Mouse (Mus musculus) embryonic facial prominence, embryonic 12.5 days (tissue): Measurements from ENCODE around the gene Lin7a. TPM values are rescaled to one million over a fixed set of nuclear protein-coding genes. Genes with fewer than 3 reads are reported as not detected.

Source experiments
- ATAC-seq: fragments of 200-750 bp; cut with Nextera tagmentation; 2 replicates; pipeline ENCODE4 v1.8.0; 2017; ENCODE audit not compliant: insufficient number of reproducible peaks, insufficient read depth, low FRiP score, low TSS enrichment
- H3K27ac ChIP-seq: fragments of 300-500 bp; sonication (generic); 2 replicates; pipeline ENCODE4 v1.5.1; 2016; ENCODE audit warnings: mild to moderate bottlenecking
- H3K27me3 ChIP-seq: fragments of 300-500 bp; sonication (generic); 2 replicates; pipeline ENCODE4 v1.6.1; 2016; ENCODE audit warnings: mild to moderate bottlenecking, moderate library complexity
- H3K36me3 ChIP-seq: fragments of 300-500 bp; sonication (generic); 2 replicates; pipeline ENCODE4 v1.6.1; 2016; ENCODE audit warnings: mild to moderate bottlenecking
- H3K4me1 ChIP-seq: fragments of 300-500 bp; sonication (generic); 2 replicates; pipeline ENCODE4 v1.6.1; 2016
- H3K4me2 ChIP-seq: fragments of 300-500 bp; sonication (generic); replicated peaks from 2 replicates; pipeline ENCODE4 v1.6.1; 2016; ENCODE audit warnings: mild to moderate bottlenecking, moderate library complexity
- H3K4me3 ChIP-seq: fragments of 300-500 bp; sonication (generic); 2 replicates; pipeline ENCODE4 v1.5.1; 2016; ENCODE audit warnings: mild to moderate bottlenecking
- H3K9ac ChIP-seq: fragments of 300-500 bp; sonication (generic); 2 replicates; pipeline ENCODE4 v1.6.1; 2016; ENCODE audit warnings: mild to moderate bottlenecking, moderate library complexity
- H3K9me3 ChIP-seq: fragments of 300-500 bp; sonication (generic); 2 replicates; pipeline ENCODE4 v1.6.1; 2016; ENCODE audit warnings: mild to moderate bottlenecking, moderate library complexity
- WGBS: fragments of 180-500 bp; shearing (Covaris S2); methylation state at CpG from one replicate; pipeline ENCODE4 v1.1.7; 2016; 5-methylcytosine and 5-hydroxymethylcytosine counted together
- polyA plus RNA-seq: library from polyadenylated mRNA; unstranded; fragments of >200 nt; fragmentation: Nextera tagmentation; extraction: Ambion mirVana; gene quantifications from 2 replicates; pipeline ENCODE4 v1.2.1, GENCODE M21; 2016

The Lin7a gene
- polyA plus RNA-seq, 1 experiment from 2014 or later: 9.9 TPM

DNA sequence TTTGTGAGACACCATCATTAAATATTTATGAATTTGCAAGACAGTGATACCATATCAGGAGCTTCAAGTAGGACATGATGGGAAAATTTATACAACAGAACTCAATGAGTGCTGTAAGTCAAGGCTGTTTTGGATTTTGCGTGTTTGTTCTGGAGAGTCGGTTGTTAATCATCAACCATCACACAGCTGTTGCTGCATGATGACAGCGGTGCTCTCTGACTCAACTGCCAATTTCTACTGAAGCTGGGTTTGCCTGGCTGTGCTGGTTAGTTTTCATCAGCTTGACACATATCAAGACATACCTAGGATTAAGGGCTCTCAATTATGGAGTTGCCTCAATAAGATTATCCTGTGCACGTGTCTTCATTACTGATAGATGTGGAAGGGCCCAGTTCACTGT lies 41.1 kb downstream of the Lin7a start:
- WGBS: 90% methylated on average over 4 of the region's 4 CpGs
- no peaks in the 10 kb centered on the region for H3K27me3 ChIP-seq

DNA sequence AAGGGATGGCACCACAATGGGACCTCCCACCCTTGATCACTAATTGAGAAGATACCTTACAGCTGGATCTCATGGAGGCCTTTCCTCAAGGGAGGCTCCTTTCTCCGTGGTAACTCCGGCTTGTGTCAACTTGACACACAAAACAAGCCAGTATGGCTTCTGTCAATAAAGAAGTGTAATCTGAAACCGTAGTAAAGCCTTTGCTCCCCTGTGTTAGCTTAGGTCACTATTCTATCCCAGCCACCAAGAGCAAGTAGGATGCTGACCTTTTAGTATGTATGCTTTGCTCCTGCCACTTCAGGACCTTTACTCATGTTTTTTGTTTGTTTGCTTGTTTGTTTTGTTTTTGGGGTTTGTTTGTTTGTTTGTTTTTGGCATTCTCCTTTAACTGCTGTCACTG lies 41.9 kb downstream of the Lin7a start:
- no peaks in the 10 kb centered on the region for H3K36me3 ChIP-seq
- no peaks in the 10 kb centered on the region for H3K4me1 ChIP-seq
- H3K9me3 ChIP-seq: no peaks in the 10 kb centered on the region
- WGBS: 20% methylated on average over 3 of the region's 3 CpGs
- no peak overlapping the region for H3K27ac ChIP-seq
- no peak overlapping the region for H3K4me3 ChIP-seq
- no peak overlapping the region for H3K4me2 ChIP-seq
- H3K9ac ChIP-seq: no peak overlapping the region
- ATAC-seq: no peak
- no peaks in the 10 kb centered on the region for H3K27me3 ChIP-seq

More for the DNA sequence above, 41.1 kb downstream of the Lin7a start:
- Histone ChIP-seq H3K9ac (no peak overlapping the region), H3K36me3 (no peaks in the 10 kb centered on the region), H3K9me3 (no peaks in the 10 kb centered on the region), H3K4me1 (no peaks in the 10 kb centered on the region), H3K4me2 (no peak overlapping the region), H3K4me3 (no peak overlapping the region), H3K27ac (no peak overlapping the region)
- no peak for ATAC-seq

- no peak overlapping the region for H3K9ac ChIP-seq
- no peaks in the 10 kb centered on the region for H3K9me3 ChIP-seq
- H3K36me3 ChIP-seq: no peaks in the 10 kb centered on the region
- no peak overlapping the region for H3K4me2 ChIP-seq
- no peak overlapping the region for H3K27ac ChIP-seq
- no peak overlapping the region for H3K4me3 ChIP-seq
- ATAC-seq: no peak
- H3K4me1 ChIP-seq: no peaks in the 10 kb centered on the region
- no peaks in the 10 kb centered on the region for H3K27me3 ChIP-seq
These were observed 43.8 kb downstream of the Lin7a start for GRCm38 (mm10) chr10:107315251-107315650.

DNA sequence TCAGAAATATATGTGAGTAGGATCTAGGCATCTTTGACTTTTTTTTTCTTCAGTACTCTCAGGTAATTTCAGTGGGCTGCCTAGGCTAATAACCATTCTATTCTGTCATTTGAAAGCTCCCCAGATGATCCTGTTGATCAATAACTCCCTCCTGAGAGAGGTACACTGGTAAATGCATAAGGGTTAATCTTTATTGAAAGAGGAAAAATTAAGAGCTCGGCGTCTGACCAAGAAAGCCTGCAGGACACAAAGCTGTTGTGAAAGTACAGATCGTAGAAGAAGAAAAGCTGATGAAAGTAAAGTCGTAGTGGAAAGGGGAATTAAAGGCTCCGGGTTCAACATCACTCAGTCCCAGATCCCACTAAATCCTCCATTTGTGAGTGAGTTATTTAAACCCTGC lies 44.2 kb downstream of the Lin7a start:
- Histone ChIP-seq H3K9me3 (no peaks in the 10 kb centered on the region), H3K27me3 (no peaks in the 10 kb centered on the region), H3K36me3 (no peaks in the 10 kb centered on the region), H3K27ac (no peak overlapping the region), H3K4me2 (no peak overlapping the region), H3K4me1 (no peaks in the 10 kb centered on the region), H3K9ac (no peak overlapping the region), H3K4me3 (no peak overlapping the region)
- WGBS: 87% methylated on average over 5 of the region's 5 CpGs
- no peak for ATAC-seq

DNA sequence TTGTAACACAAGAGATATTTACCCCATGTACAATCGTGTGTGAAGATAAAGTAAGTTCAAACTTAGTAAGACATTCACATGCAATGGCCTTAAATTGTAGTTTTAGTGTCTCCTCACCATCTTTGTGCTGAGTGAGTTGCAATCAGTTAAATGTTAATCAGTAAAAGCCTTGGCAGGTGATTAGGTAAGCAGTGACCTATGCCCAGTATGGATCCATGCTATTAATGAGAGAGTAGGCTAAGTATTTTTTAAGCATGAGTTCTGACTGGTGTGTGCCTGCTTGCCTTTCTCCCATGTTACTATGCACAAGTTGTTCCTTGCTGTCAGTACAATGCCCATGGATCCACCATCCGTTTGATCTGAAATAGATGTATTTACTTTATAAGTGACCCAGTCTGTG lies 44.6 kb downstream of the Lin7a start:
- Histone ChIP-seq H3K27ac (no peak overlapping the region), H3K36me3 (no peaks in the 10 kb centered on the region), H3K9ac (no peak overlapping the region), H3K4me2 (no peak overlapping the region), H3K27me3 (no peaks in the 10 kb centered on the region), H3K4me1 (no peaks in the 10 kb centered on the region), H3K4me3 (no peak overlapping the region), H3K9me3 (no peaks in the 10 kb centered on the region)
- no peak for ATAC-seq
- WGBS: 83% methylated on average over 2 of the region's 2 CpGs

- Histone ChIP-seq H3K4me3 (no peak overlapping the region), H3K27me3 (no peaks in the 10 kb centered on the region), H3K36me3 (no peaks in the 10 kb centered on the region), H3K4me1 (no peaks in the 10 kb centered on the region), H3K27ac (no peak overlapping the region), H3K9ac (no peak overlapping the region), H3K9me3 (no peaks in the 10 kb centered on the region), H3K4me2 (no peak overlapping the region)
- no peak for ATAC-seq
- 73% methylated on average over 2 of the region's 2 CpGs for WGBS
These were observed 48.2 kb downstream of the Lin7a start for GRCm38 (mm10) chr10:107319648-107320047.

- H3K27ac ChIP-seq: no peak overlapping the region
- H3K4me3 ChIP-seq: no peak overlapping the region
- WGBS: 95% methylated on average over 7 of the region's 7 CpGs
- no peaks in the 10 kb centered on the region for H3K4me1 ChIP-seq
- H3K4me2 ChIP-seq: no peak overlapping the region
- H3K36me3 ChIP-seq: no peaks in the 10 kb centered on the region
- no peaks in the 10 kb centered on the region for H3K9me3 ChIP-seq
- no peaks in the 10 kb centered on the region for H3K27me3 ChIP-seq
- H3K9ac ChIP-seq: no peak overlapping the region
- no peak for ATAC-seq
These were observed 52.4 kb downstream of the Lin7a start for GRCm38 (mm10) chr10:107323865-107324264.

- WGBS: 90% methylated on average over 5 of the region's 5 CpGs
- Histone ChIP-seq H3K36me3 (no peaks in the 10 kb centered on the region), H3K9ac (no peak overlapping the region), H3K27me3 (no peaks in the 10 kb centered on the region), H3K4me3 (no peak overlapping the region), H3K4me2 (no peak overlapping the region), H3K9me3 (no peaks in the 10 kb centered on the region), H3K27ac (no peak overlapping the region), H3K4me1 (no peaks in the 10 kb centered on the region)
- ATAC-seq: no peak
These were observed 54.1 kb downstream of the Lin7a start for GRCm38 (mm10) chr10:107325558-107325957.

DNA sequence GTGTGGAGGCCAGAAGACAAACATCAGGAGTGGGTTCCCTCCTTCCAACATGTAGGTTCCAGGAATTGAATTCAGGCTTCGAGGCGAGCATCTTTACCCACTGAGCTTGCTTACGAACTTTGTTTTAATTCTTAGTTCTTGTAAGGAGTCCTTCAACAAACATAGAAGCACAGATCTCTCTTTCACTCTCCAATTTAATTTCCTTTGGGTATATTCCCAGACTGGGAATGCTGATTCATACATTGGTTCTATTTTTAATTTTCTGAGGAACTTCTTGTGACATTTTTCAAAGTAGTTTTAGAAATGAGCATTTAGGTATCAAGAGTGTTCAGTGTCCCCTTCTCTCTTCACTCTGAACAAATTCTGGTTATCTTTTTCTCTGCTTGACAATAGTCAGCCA lies 68.0 kb downstream of the Lin7a start:
- no peaks in the 10 kb centered on the region for H3K36me3 ChIP-seq
- H3K27me3 ChIP-seq: no peaks in the 10 kb centered on the region
- no peak overlapping the region for H3K4me3 ChIP-seq
- 88% methylated on average over 3 of the region's 3 CpGs for WGBS
- no peak overlapping the region for H3K9ac ChIP-seq
- H3K27ac ChIP-seq: no peak overlapping the region
- H3K4me1 ChIP-seq: no peaks in the 10 kb centered on the region
- no peak overlapping the region for H3K4me2 ChIP-seq
- H3K9me3 ChIP-seq: no peaks in the 10 kb centered on the region
- ATAC-seq: no peak

DNA sequence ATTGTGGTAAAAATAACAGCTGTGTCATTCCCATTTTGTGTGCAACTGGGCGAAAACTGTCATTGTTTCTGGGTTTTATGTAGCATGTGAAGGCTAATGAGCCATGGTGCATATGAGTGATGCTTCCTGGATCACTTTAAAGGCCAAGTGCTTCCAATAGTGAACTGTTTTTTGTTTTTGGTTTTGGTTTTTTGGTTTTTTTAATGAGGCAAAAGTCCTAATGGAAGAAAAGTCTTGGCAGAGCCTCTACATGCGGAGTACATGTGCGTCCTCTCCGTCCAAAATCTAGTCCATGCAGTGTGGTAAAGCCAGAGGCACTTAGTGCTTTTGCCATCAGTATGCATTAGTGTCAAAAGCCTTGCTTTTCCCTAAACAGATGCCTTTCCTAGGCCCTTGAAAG lies 69.7 kb downstream of the Lin7a start:
- Histone ChIP-seq H3K4me2 (no peak overlapping the region), H3K4me1 (no peaks in the 10 kb centered on the region), H3K4me3 (no peak overlapping the region), H3K36me3 (no peaks in the 10 kb centered on the region), H3K9me3 (no peaks in the 10 kb centered on the region), H3K9ac (no peak overlapping the region), H3K27me3 (no peaks in the 10 kb centered on the region), H3K27ac (no peak overlapping the region)
- 79% methylated on average over 4 of the region's 4 CpGs for WGBS
- no peak for ATAC-seq

DNA sequence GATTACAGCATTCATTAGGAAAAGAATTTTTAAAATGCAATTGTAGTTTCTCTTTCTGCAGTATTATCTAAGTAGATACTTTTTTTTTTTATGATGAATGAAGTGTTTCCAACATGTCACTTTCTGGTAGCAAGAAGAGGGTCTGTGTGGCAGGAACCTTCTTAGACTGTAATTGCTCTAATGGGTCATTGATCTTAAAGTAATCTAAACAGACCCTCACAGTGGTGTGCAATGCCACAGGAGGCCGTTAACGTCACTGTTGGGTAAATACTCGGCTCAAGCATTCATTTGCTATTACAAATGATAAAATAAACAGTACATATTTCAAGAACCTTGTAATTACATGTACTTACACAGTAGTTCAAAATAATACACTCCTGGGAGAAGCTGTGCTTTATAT lies 72.7 kb downstream of the Lin7a start:
- H3K4me2 ChIP-seq: no peak overlapping the region
- H3K4me3 ChIP-seq: no peak overlapping the region
- WGBS: 55% methylated on average over 3 of the region's 3 CpGs
- H3K36me3 ChIP-seq: no peaks in the 10 kb centered on the region
- no peaks in the 10 kb centered on the region for H3K9me3 ChIP-seq
- H3K4me1 ChIP-seq: no peaks in the 10 kb centered on the region
- no peak overlapping the region for H3K9ac ChIP-seq
- no peaks in the 10 kb centered on the region for H3K27me3 ChIP-seq
- H3K27ac ChIP-seq: no peak overlapping the region
- no peak for ATAC-seq

DNA sequence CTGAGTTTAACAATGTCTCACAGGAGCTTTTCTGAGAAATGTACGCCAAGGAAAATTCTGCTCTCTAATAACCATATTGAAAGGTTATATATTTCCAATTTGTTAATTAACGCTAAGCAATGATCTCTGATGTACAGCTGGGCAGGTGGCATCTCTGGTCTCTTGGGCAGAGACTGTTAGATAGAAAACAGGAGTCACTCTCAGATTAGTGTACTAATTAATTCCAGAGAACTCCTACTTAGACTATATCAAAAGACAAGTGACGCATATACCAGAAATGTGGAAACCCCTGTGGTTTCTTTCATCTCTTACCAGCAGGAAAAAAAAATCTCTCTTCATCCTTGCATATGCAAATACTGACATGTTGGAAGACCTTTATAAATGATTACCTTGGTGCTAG lies 76.4 kb downstream of the Lin7a start:
- Histone ChIP-seq H3K4me3 (no peak overlapping the region), H3K9ac (no peak overlapping the region), H3K36me3 (no peaks in the 10 kb centered on the region), H3K4me1 (no peaks in the 10 kb centered on the region), H3K27ac (no peak overlapping the region), H3K27me3 (no peaks in the 10 kb centered on the region), H3K9me3 (no peaks in the 10 kb centered on the region), H3K4me2 (no peak overlapping the region)
- WGBS: 48% methylated on average over 3 of the region's 3 CpGs
- ATAC-seq: no peak
